Mouse (Mus musculus) right cerebral cortex, adult 2 months (tissue): Measurements from ENCODE around the gene Ms4a10.

Experiments used
- DNase-seq, 2 experiments: peaks; one replicate each; pipeline ENCODE4 v3.0.0; 2021 to 2022; ENCODE audit warnings: low spot score in 2 of 2

Ms4a10 gene

DNA sequence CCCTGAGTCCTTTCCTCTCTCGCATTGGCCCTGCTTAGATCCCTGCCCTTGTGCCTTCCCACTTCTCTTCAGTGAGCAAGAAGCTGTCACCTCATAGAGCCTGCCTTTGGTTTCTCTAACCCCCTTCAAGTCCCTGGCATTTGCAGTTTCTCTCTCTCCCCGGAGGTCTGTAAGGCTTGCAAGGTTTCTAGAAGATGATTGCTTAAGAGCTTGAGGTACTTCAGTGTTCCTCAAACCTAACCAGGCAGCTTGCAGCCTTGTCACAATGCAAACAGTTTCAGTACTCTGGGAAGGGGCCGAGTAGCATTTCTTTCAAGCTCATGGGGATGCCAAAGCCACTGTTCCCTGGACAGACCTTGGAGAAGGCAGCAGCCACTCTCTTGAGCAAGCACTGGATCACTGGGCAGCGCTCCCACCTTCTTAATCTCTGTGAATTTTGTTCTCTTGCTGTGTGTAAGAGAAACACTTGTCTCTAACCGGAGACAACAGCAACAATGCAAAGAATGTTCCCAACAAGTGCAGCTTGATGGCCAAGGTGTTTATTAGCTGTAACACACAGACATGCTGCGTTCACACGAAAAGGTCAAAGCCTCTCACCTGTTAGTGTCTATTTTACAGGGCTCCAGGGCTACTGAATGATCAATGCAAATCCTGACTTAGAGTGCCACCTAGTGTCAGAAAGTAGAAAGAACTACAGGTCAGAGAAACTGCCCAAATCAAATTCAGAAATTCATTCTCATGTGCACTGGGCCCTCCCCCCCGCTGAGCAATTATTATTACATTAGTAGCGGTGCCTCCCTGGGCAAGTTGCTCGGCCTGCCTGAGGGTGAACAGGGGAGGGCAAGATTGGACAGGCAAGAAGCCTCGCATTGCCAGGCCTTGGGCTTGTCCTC, 15.1 kb downstream of the Ms4a10 start:
- DNase-seq: peak; percentile 42 to 67

DNA sequence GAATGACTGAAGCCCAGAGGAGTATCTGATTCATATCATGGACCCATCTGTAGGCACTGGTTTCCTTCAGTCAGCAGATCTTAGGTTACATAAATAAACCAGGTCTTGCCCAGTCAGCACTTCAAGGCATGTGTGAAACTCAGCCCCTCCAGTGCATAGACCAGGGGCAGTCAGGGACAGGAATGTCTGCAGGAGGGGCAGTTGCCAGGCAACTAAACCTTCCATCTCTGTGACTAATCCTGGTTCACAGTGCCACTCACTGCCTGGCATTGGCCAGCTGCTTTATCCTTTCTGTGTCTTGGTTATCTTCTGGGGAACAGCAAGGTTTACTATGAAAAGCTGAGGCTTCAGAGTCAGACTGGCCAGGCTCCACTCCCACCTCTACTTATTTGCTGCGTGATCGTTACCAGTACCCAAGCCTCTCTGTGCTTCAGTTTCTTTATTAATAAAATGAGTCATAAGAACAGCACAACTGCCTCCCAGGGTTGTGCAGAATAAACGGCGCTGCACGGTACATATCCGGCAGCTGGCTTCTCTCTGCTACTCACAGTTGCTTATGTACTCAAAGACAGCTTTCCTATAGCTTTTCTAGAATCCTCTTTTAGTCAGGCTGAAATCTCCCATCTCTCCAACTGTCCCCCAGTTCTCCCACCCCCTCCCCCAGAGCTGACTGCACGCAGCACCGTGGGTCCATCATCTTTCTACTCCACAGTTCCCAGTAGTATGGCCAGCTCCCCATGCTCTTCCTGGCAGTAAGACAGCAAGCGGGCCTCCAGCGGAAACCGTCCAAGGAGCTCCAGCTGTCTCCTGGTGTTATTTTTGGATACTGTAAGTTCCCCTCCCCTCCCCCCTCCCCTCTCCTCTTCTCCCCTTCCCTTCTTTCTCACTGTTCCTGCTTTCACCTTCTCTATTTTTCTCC, 22.2 kb downstream of the Ms4a10 start:
- peak; percentile 52 to 54 for DNase-seq

DNA sequence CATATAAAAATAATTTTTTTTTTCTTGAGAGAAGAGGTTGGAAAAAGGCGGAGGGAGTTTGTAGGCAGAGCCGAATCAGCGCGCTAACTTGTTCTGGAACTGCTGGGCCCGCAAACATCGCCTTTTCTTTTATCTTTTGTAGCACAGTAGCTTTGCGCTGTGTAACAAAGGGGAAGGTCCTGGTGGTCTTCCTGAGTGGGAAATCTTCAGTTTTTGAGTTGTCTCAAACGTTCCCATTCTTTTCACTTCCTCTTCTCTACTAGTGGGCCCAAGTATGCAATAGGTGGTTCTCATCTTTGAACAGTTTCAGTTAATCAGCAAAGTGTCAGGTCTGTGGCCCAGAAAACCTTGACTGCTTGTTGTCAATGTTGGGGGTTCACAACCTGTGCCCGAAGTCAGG, 24.9 kb downstream of the Ms4a10 start:
- DNase-seq: no peak

DNA sequence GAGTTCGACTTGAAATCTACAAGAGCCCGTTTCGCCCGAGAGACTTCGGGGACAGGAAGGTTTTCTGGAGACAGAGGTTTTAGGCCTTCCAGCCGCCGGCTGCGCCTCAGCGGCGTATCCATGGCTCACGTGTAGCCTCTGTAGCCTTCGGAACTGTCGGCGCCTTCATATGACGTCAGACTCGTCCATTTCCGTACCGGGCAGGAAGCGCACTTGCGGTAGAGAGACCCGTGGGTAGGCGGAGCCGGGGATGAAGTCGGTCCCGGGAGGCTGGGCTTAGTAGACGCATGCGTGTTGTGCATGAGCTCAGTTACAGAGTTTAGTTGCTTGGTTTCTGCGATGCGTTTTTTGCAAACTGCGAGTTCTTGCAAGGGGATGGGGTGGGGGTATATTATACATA, 25.4 kb downstream of the Ms4a10 start, which contains the start of gene Ccdc86:
Ccdc86 (minus strand) TSS at position 155 of the 400 bp plus-strand sequence.
- DNase-seq: peak; percentile 97 to 98

DNA sequence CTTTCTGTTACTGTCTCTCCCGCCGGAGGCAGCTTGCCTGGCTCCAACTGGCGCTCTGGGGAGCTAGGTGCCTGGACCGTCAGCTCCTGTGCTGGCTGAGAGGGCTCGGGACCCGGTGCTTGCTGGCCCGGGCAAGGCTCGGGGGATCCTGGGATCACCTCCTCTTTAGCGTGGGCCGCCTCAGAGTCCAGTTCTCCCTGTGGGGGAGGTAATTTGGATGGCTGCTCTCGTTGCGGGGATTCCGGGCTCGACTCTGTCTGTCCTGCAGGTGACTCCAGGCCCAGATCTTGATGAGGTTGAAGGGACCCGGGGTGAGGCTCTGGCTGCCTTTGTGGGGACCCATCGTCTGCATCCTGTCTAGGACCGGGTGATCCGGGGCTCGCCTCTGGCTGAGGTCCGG, 26.1 kb downstream of the Ms4a10 start:
- no peak for DNase-seq

DNA sequence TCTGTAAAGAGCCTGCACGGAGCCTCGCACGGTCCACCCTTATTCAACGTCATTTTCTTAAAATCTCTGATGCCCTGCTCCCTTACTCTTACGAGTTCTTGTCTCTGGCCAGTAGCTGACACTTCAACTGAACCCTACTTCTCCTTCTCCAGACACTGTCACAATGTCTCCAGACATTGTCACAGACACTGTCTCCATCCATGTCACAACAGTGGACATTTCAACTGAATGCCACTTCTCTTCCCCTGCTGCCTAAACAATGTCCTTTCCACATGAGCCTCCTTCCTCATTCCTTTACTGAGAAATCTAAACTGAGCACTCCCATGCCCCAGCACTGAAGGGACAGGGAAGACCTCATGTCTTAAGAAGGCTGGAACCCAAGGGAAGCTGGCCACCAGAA, 27.3 kb downstream of the Ms4a10 start:
- DNase-seq: no peak

DNA sequence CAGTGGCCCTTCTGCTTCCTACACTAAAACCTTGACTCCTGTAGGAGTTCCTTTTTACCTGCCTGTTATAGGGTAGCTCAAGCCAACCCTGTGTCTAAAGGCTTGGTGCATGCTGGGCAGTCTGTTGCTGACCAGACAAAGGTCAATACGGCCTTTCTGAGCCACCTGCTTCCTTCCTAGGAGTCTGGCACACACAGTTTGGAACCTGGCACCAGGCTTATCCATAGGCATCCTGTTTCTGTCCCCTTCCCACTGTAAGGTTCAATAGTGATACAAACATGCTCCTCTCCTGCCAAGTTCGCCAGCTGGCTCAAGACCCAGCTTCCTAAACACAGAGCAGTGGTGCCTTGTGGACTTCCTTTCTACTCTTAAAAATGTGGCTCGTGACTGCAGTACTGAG, 28.0 kb downstream of the Ms4a10 start:
- no peak for DNase-seq

DNA sequence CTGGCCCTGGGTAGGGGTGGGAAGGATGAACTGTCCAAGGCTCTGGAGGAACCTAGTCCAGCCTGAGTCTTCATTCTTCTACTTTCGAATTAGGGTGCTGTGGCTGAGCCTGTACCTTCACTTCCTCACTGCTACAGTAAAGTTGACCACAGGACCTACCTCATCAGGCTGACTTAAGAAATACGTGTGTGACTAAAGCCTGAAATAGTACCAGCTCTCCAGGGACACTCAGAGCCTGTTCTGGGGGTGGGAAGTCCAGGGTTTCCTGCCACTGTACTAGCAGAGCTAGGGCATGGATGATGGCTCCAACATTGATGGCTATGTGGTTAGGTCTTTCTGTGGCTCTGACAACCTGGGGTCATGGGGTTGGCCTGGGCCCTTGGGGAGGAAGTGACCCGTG, 30.5 kb downstream of the Ms4a10 start:
- no peak for DNase-seq

DNA sequence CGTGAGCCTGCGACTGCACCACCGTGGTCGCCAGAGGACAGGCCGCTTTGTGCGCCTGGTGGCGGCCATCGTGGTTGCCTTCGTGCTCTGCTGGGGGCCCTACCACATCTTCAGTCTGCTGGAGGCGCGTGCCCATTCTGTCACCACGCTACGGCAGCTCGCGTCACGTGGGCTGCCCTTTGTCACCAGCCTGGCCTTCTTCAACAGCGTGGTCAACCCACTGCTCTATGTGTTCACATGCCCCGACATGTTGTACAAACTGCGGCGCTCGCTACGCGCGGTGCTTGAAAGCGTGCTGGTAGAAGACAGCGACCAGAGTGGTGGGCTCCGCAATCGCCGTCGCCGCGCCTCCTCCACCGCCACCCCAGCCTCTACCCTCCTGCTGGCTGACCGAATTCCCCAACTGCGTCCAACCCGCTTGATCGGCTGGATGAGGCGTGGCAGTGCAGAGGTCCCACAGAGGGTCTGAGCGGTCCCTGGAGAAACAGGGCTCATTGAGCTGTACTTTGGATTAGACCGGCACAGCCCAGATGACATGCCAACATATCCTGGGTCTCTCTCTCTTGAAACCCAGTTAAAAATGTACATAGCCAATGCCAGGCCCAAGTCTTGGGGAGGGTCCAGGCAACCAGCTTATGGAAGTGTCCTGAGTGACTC, 33.5 kb downstream of the Ms4a10 start:
- DNase-seq: peak in 1 of 2 experiments; percentile 15

DNA sequence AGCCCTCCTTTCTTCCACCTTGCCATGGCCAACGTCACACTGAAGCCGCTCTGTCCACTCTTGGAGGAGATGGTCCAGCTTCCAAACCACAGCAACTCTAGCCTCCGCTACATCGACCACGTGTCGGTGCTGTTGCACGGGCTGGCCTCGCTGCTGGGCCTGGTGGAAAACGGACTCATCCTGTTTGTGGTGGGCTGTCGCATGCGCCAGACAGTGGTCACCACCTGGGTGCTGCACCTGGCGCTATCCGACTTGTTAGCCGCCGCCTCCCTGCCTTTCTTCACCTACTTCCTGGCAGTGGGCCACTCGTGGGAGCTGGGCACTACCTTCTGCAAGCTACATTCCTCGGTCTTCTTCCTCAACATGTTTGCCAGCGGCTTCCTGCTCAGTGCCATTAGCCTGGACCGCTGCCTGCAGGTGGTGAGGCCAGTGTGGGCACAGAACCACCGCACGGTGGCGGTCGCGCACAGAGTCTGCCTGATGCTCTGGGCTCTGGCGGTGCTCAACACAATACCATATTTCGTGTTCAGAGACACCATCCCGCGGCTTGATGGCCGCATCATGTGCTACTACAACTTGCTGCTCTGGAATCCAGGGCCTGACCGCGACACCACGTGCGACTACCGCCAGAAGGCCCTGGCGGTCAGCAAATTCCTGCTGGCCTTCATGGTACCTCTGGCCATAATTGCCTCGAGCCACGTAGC, 34.2 kb downstream of the Ms4a10 start:
- peak; percentile 77 to 80 for DNase-seq

DNA sequence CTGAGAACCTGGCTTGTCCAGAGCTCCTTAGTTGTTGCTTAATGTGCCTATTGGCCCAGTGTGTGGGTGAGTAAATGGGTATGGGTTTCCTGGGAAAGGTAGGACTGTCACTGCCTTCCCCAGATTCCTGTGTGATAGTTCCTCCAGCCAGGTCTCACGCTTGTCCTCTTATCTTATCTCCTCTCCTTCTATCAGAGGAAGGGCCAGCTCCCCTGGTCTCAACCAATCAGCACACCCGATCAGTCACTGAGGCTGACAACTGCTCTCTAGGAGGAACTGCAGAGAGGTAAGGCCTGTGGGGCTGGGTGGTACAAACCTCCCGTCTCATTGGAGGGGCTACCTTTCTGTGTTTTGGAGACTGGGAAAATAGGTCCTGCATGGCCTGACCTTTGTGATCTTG, 35.7 kb downstream of the Ms4a10 start:
- no peak for DNase-seq

DNA sequence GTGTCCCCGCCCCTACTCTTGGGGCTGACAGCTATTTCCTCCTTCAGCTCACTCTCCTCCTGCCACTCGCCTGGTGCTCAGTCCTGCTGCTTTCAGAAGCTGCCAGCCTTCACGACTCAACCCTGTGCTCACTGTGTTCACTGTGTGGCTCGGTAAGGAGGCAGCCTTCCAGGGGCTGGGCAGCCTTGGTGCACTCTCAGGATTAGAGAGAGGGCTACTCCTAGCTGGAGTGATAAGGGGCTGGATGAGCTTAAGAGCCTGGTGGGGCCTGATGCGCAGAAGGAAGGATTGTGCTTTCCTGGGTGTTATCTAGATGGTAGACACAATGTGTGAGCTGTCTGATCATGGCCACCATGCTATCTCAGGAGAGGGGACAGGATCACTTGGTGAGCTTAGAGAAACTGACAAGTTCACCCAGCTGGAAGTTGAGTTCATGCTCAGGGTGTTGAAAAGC, 37.3 kb downstream of the Ms4a10 start, which contains the start of gene Ptgdr2:
Ptgdr2 (plus strand) TSS at position 51 of the 454 bp plus-strand sequence.
- no peak for DNase-seq

DNA sequence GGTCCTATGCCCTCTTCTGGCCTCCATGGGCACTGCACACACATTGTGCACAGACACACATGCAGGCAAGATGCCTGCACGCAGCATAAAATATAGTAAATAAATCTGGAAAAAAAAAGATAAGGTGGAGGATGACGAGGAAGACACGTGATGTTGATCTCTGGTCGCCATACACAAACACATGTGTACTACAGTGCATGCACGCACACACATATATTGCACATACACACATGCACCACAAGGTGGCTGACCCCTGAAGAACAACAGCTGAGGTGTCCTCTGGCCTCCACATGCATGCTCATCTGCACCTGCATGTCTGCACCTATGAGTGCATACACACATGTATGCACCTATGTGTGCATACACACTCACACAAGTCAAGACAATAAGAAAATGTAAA, 38.4 kb downstream of the Ms4a10 start:
- no peak for DNase-seq

DNA sequence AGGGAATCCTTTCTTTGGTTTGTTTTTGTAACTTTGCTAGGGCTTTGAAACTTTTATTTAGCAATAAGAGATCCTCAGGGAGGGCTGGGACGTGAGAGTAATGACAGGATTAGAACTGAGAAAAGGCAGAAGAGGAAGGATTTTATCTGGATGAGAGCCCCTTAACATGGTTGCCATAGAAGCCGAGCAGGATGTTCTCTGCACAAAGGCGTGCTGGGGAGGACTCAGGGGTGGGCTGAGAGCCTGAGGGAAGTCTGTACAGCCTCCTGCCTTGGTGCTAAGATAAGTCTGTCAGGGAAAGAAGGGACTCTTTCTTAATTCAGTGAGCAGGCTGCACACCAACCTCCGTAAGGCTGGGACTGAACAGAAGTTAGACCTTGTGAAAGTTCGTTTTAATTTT, 39.4 kb downstream of the Ms4a10 start:
- DNase-seq: no peak

DNA sequence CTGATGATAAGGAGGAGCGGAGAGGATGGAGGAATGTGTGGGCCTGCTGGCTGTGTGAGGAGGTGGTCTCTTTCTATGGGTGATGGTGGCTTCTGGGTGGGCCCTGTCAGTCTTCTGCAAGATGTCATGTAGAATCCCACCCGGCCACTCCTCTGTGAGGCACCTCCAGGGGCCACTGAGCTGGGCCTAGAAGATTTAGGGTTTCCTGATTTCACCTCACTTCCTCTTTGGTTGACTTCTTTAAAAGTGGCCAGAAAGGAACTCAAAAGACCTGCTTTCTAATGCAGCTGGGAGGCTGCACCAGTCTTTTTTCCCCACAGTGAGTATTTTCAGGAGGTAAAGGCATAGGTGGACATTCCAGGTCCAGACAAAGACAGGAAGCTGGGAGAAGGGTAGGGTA, 43.8 kb downstream of the Ms4a10 start:
- DNase-seq: no peak

DNA sequence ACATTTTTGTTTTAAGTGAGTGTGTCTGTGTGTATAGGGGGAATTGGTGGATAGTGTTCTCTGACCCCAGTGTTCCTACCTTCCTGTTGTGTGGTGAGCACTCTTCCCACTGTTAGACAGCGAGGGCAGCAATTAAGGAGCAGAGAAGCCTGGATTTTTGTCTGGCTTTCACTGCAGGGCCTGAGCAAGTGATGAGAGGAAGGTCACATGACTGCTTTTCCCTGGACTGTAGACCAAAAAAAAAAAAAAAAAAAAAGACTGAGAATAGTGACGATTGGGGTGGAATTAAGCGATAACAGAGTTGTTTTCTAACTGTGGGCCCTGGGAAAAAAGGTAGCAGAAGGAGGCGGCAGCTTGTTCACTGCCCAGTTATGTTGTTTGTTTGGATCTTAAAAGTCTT, 47.8 kb downstream of the Ms4a10 start:
- DNase-seq: no peak

DNA sequence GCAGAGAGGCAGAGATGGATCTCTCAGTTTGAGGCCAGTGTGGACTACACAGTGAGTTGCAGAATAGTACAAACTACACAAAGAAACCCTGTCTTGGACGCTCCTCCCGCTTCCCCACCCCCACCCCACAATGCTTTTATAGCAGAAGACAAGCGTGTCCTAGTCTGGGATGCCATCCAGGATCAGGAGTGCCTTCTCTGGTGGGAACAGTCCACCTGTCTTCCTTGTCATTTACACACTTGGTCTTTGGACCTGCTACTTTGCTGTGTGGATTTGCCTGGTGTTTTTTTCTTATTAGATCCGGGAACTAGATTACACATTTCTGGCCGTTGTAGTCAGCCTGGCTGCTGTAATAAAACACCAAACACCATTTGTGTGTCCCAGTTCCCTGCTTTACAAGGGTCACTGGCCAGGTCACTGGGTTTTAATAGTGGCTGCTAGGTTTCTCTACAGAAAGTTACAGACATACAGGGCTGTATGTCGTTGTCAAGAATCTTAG, 48.3 kb downstream of the Ms4a10 start:
- DNase-seq: no peak

DNA sequence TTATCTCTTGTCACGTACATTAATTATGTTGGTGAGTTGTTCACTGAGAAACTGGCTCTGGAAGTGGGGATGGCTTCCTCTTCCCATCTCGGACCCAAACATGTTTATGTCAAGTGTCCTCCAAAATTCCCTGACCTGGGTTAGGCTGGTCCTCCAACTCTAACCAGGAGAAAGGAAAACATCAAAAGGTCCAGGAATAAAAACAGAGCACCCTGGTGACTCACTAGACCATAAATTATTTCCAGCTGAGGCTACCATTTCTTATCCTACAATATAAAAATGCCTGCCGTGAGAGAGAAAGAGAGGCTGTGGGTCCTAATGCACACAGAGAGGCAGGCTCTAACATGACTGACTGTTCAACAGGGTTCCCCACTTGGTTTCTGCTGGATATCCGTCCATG, 50.2 kb downstream of the Ms4a10 start:
- DNase-seq: no peak

DNA sequence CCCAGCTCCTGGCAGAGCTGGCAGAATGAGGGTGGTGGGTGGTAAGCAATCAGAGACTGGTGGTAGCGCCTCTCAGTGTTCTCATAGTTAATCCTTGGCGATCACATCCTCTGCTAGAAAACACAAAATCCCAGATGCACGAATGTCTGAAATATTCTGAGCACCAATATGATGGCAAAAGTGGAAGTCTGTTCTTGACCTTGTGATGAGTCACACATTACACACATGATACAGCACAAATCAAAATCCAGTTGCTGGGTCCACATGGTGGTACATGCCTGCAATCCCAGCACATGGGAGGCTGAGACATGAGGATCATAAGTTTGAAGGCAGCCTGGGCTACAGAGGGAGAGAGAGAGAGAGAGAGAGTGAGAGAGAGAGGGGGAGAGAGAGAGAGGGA, 53.4 kb downstream of the Ms4a10 start:
- no peak for DNase-seq

DNA sequence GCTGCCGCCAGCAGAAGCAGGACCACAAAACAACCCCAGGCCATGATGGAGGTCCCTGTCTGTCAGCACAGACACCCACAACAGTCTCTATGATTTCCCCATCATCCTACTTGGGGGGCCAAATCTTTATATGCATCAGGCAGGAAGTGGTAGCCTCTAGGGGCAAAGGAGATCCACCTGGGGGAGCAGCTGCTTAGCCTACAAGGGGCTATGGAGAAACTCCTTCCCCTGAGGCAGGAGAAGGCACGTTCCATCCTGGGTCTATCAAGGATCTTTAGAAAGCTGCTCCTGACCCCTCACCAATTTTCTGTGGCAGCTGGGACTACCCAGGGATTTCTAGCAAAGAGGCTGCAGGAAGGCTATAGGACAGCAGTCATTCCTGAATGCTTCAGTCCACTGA, 53.9 kb downstream of the Ms4a10 start, which contains the start of gene Zp1:
Zp1 (minus strand) TSS at position 101 of the 400 bp plus-strand sequence.
- no peak for DNase-seq
